Mouse (Mus musculus) B cell, adult (primary cell): ENCODE measurements around the gene Olfr1226. TPM values are rescaled to one million over a fixed set of nuclear protein-coding genes. Genes with fewer than 3 reads are reported as not detected.

Experiments
- total RNA-seq: library from RNA; stranded (reverse); gene quantifications from 4 replicates; pipeline ENCODE4 v1.2.4, GENCODE M21; 2023; ENCODE audit not compliant: inconsistent age

Olfr1226 gene
- total RNA-seq: not detected in 4 replicates

GRCm38 (mm10) chr2:89199948-89200347 lies at the start of gene Olfr1226:
Gene Olfr1226, minus strand, starts transcription at chr2:89200048.

GRCm38 (mm10) chr2:89174569-89174968 lies 25.3 kb downstream of the Olfr1226 start, which contains the start of gene Olfr1225:
Gene Olfr1225, minus strand, starts transcription at chr2:89174669.

DNA sequence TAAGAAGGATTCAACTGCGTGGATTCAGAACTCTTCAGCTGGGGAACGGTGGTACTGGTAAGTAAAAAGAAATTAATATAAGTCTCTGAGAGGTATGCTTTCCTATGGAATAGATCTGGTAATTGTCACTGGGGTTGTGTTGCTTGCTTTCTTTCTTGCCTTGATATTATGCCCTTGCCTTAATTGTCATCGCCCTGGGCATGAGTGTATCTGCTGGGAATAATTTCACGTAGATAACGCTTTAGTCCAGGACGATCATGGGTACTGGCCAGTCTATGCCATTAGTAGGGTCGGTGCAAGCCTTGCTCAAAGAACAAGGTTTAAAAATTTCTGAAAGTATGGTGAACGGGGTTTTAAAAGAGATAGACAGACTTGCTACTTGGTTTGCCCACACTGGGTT lies 35.9 kb downstream of the Olfr1226 start, which contains the start of gene Olfr1224-ps1:
Olfr1224-ps1 (minus strand) TSS at position 101 of the 400 bp plus-strand sequence.

GRCm38 (mm10) chr2:89151460-89151859 lies 48.4 kb downstream of the Olfr1226 start, which contains the start of gene Olfr1223:
Gene Olfr1223, minus strand, starts transcription at chr2:89151560.

Other genes with a start within 250 kb of the Olfr1226 start
- gene Olfr1212, start 246.1 kb downstream of the Olfr1226 start, total RNA-seq: not detected in 4 replicates
- not detected in 4 replicates for gene Gm13762, start 219.8 kb downstream of the Olfr1226 start, total RNA-seq
- gene Olfr1214, start 207.4 kb downstream of the Olfr1226 start, total RNA-seq: not detected in 4 replicates
- gene Olfr1215, start 193.1 kb downstream of the Olfr1226 start, total RNA-seq: not detected in 4 replicates
- not detected in 4 replicates for gene Olfr1216, start 181.7 kb downstream of the Olfr1226 start, total RNA-seq
- not detected in 4 replicates for gene Olfr1217, start 168.0 kb downstream of the Olfr1226 start, total RNA-seq
- gene Olfr1218, start 138.9 kb downstream of the Olfr1226 start, total RNA-seq: not detected in 4 replicates
- gene Olfr1219, start 116.5 kb downstream of the Olfr1226 start, total RNA-seq: not detected in 4 replicates
- gene Olfr1220, start 93.2 kb downstream of the Olfr1226 start, total RNA-seq: not detected in 4 replicates
- gene Olfr1221, start 82.8 kb downstream of the Olfr1226 start, total RNA-seq: not detected in 4 replicates
- not detected in 4 replicates for gene Olfr1222, start 67.0 kb downstream of the Olfr1226 start, total RNA-seq
- not detected in 4 replicates for gene Olfr1223, start 48.5 kb downstream of the Olfr1226 start, total RNA-seq
- not detected in 4 replicates for gene Olfr1224-ps1, start 36.0 kb downstream of the Olfr1226 start, total RNA-seq
- gene Olfr1225, start 25.4 kb downstream of the Olfr1226 start, total RNA-seq: not detected in 4 replicates
- not detected in 4 replicates for gene Olfr1228, start 54.0 kb upstream of the Olfr1226 start, total RNA-seq
- gene Olfr1229, start 88.0 kb upstream of the Olfr1226 start, total RNA-seq: not detected in 4 replicates
- gene Olfr1230, start 97.2 kb upstream of the Olfr1226 start, total RNA-seq: not detected in 4 replicates
- gene Olfr1231, start 107.0 kb upstream of the Olfr1226 start, total RNA-seq: not detected in 4 replicates
- gene Olfr1232, start 129.6 kb upstream of the Olfr1226 start, total RNA-seq: not detected in 4 replicates
- gene Olfr1233, start 142.3 kb upstream of the Olfr1226 start, total RNA-seq: not detected in 4 replicates
- gene Olfr1234, start 164.8 kb upstream of the Olfr1226 start, total RNA-seq: not detected in 4 replicates
- 0.09 TPM in 1 of 4 replicates, not detected in the others for gene Olfr1238, start 209.6 kb upstream of the Olfr1226 start, total RNA-seq
- gene Olfr1239, start 220.4 kb upstream of the Olfr1226 start, total RNA-seq: not detected in 4 replicates
- not detected in 4 replicates for gene Olfr1240, start 243.0 kb upstream of the Olfr1226 start, total RNA-seq